Mouse (Mus musculus): ENCODE measurements around the gene Ccar1.
"Not testable (repeated sequence)": the region's sequence is repeated elsewhere in the genome, so short reads cannot be mapped to it uniquely, and the experiment has no call there.

Gene Ccar1

GRCm38 (mm10) chr10:62724936-62725335, 67.2 kb downstream of the Ccar1 start:
- DNase-seq, result no peak

GRCm38 (mm10) chr10:62722701-62723100, 69.4 kb downstream of the Ccar1 start:
- no peak for DNase-seq

- DNase-seq, result not testable (repeated sequence)
These were observed 71.5 kb downstream of the Ccar1 start for GRCm38 (mm10) chr10:62720574-62720973.

- no peak for DNase-seq
These were observed 78.6 kb downstream of the Ccar1 start for GRCm38 (mm10) chr10:62713457-62713856.

GRCm38 (mm10) chr10:62703579-62703978, 88.5 kb downstream of the Ccar1 start:
- no peak for DNase-seq

- no peak for DNase-seq
These were observed 89.7 kb downstream of the Ccar1 start for GRCm38 (mm10) chr10:62702436-62702835.

Measured in cerebellum, adult 9-10 months (tissue).